Mouse (Mus musculus) testis, adult 2 months (tissue): ENCODE measurements around the gene Noxa1.

Experiments used
- CTCF ChIP-seq: fragments of 200-500 bp; IDR thresholded peaks from 2 replicates; pipeline ENCODE4 v1.5.1; 2012; ENCODE audit warnings: low read depth, mild to moderate bottlenecking, inconsistent platforms, low read length, moderate library complexity; ENCODE audit not compliant: control insufficient read depth, insufficient read depth, insufficient replicate concordance
- POLR2A ChIP-seq: fragments of 200-500 bp; IDR thresholded peaks from 2 replicates; pipeline ENCODE4 v1.6.1; 2012; ENCODE audit warnings: low read depth, mild to moderate bottlenecking, inconsistent platforms, low read length, moderate library complexity; ENCODE audit not compliant: control insufficient read depth

DNA sequence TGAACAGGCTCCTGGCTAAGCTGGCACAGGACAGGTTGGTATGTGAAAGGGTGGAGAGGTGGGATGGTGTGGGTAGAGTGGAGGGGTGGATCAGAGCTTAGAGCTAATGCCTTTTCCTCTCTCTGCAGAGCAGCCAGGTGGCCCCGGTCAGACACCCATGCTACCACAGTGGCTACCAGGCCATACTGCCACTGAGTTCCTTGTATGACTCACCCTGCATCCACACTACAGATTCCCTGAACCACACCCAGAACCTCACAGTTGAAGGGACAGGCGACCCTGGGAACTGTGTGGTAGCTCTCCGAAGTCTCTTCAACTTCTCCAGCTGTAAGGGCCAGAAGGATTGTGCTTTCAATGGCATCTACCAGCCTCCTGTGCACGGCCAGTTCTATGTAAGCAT lies 11.3 kb downstream of the Noxa1 start:
- no peak for TF ChIP-seq CTCF
- TF ChIP-seq POLR2A, result no peak
